Mouse (Mus musculus): ENCODE measurements around the gene Ddx4. TPM values are rescaled to one million over a fixed set of nuclear protein-coding genes. Genes with fewer than 3 reads are reported as not detected.
"Not testable (repeated sequence)": the region's sequence is repeated elsewhere in the genome, so short reads cannot be mapped to it uniquely, and the experiment has no call there.

Gene Ddx4
- polyA plus RNA-seq, 1 experiment from 2014 or later = 0.81 TPM

- Histone ChIP-seq H3K27ac (ENCODE audit: low read depth, low read length) (no peak overlapping the region), H3K27me3 (ENCODE audit: control insufficient read depth, insufficient read depth, low read length) (no peaks in the 10 kb centered on the region), H3K4me2 (ENCODE audit: low read depth, low read length, severe bottlenecking) (no peak overlapping the region), H3K4me1 (replicated peaks; ENCODE audit: control insufficient read depth, insufficient read depth, low read length) (no peaks in the 10 kb centered on the region), H3K9ac (ENCODE audit: low read length) (no peak overlapping the region), H3K36me3 (ENCODE audit: control insufficient read depth, insufficient read depth, low read length) (no peaks in the 10 kb centered on the region), H3K9me3 (ENCODE audit: control insufficient read depth, low read length) (no peaks in the 10 kb centered on the region), H3K4me3 (ENCODE audit: low read depth, low read length) (no peak overlapping the region)
- ATAC-seq (replicated peaks; ENCODE audit: low FRiP score) (no peak), DNase-seq (ENCODE audit: low spot score) (no peak)
- WGBS = 58% methylated on average over 7 of the region's 7 CpGs
Observed at GRCm38 (mm10) chr13:112623656-112624055, 28.6 kb downstream of the Ddx4 start.

- ATAC-seq (replicated peaks; ENCODE audit: low FRiP score) (no peak), DNase-seq (ENCODE audit: low spot score) (no peak)
- no peaks in the 10 kb centered on the region for H3K27me3 ChIP-seq (ENCODE audit: control insufficient read depth, insufficient read depth, low read length)
Observed at GRCm38 (mm10) chr13:112621592-112621991, 30.7 kb downstream of the Ddx4 start.

DNA sequence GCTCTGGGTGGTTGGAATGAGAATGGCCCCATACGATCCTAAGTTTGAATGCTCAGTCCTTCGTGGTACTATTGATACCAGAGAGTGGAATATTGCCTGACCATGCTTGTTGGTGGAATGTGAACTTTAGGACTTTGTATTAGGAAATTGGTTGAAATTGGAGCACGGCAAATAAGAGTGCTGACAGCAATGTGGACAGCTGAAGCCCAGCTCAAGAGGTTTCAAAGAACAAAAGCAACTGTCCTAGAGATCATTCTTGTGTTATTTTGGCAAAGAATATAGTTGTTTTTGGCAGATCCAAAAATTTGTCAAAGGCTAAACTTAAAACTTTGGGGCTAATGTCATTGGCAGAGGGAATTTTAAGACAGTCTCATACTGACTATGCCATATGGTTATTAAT, 43.7 kb downstream of the Ddx4 start:
- no peak overlapping the region for H3K27ac ChIP-seq (ENCODE audit: low read depth, low read length)
- 91% methylated on average over 3 of the region's 3 CpGs for WGBS
- H3K4me1 ChIP-seq (replicated peaks; ENCODE audit: control insufficient read depth, insufficient read depth, low read length) = no peaks in the 10 kb centered on the region

More at GRCm38 (mm10) chr13:112621592-112621991, 30.7 kb downstream of the Ddx4 start:
- 69% methylated on average over 3 of the region's 3 CpGs for WGBS
- no peak overlapping the region for H3K4me2 ChIP-seq (ENCODE audit: low read depth, low read length, severe bottlenecking)
- no peaks in the 10 kb centered on the region for H3K4me1 ChIP-seq (replicated peaks; ENCODE audit: control insufficient read depth, insufficient read depth, low read length)
- H3K27ac ChIP-seq (ENCODE audit: low read depth, low read length) = no peak overlapping the region
- no peaks in the 10 kb centered on the region for H3K36me3 ChIP-seq (ENCODE audit: control insufficient read depth, insufficient read depth, low read length)
- H3K9me3 ChIP-seq (ENCODE audit: control insufficient read depth, low read length) = no peaks in the 10 kb centered on the region
- no peak overlapping the region for H3K4me3 ChIP-seq (ENCODE audit: low read depth, low read length)
- no peak overlapping the region for H3K9ac ChIP-seq (ENCODE audit: low read length)

DNA sequence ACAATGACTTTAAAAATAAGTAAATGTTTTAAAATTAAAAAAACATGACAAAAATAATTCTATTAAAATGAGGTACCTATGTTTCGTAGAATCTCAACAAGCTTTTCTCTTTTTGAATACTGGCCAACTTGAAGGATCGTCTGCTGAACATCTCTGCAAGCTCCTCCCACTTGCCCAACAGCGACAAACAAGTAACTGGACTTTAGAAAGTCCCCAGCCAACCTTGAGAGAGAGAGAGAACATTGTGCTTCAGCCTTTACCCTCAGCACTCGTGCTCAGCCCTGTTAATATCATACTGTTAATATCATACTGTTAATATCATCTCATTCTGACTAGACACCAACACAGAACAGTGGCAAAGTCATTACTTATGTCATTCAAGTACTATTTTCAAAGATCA, 47.9 kb downstream of the Ddx4 start:
- ATAC-seq (replicated peaks; ENCODE audit: low FRiP score) (no peak), DNase-seq (ENCODE audit: low spot score) (no peak)
- H3K4me2 ChIP-seq (ENCODE audit: low read depth, low read length, severe bottlenecking) = no peak overlapping the region
- no peak overlapping the region for H3K27ac ChIP-seq (ENCODE audit: low read depth, low read length)
- H3K36me3 ChIP-seq (ENCODE audit: control insufficient read depth, insufficient read depth, low read length) = no peaks in the 10 kb centered on the region
- H3K27me3 ChIP-seq (ENCODE audit: control insufficient read depth, insufficient read depth, low read length) = no peaks in the 10 kb centered on the region
- 74% methylated on average over 4 of the region's 4 CpGs for WGBS
- H3K9me3 ChIP-seq (ENCODE audit: control insufficient read depth, low read length) = no peaks in the 10 kb centered on the region
- H3K4me1 ChIP-seq (replicated peaks; ENCODE audit: control insufficient read depth, insufficient read depth, low read length) = no peaks in the 10 kb centered on the region
- no peak overlapping the region for H3K9ac ChIP-seq (ENCODE audit: low read length)
- no peak overlapping the region for H3K4me3 ChIP-seq (ENCODE audit: low read depth, low read length)

More for the DNA sequence above, 43.7 kb downstream of the Ddx4 start:
- ATAC-seq (replicated peaks; ENCODE audit: low FRiP score) = no peak
- Histone ChIP-seq H3K27me3 (ENCODE audit: control insufficient read depth, insufficient read depth, low read length) (no peaks in the 10 kb centered on the region), H3K4me3 (ENCODE audit: low read depth, low read length) (no peak overlapping the region), H3K9me3 (ENCODE audit: control insufficient read depth, low read length) (no peaks in the 10 kb centered on the region), H3K9ac (ENCODE audit: low read length) (no peak overlapping the region), H3K4me2 (ENCODE audit: low read depth, low read length, severe bottlenecking) (no peak overlapping the region), H3K36me3 (ENCODE audit: control insufficient read depth, insufficient read depth, low read length) (no peaks in the 10 kb centered on the region)
- DNase-seq (ENCODE audit: low spot score) = no peak

GRCm38 (mm10) chr13:112603839-112604238, 48.4 kb downstream of the Ddx4 start:
- no peak for ATAC-seq (replicated peaks; ENCODE audit: low FRiP score)
- WGBS = 95% methylated on average over 1 of the region's 1 CpGs
- H3K27ac ChIP-seq (ENCODE audit: low read depth, low read length) = no peak overlapping the region

DNA sequence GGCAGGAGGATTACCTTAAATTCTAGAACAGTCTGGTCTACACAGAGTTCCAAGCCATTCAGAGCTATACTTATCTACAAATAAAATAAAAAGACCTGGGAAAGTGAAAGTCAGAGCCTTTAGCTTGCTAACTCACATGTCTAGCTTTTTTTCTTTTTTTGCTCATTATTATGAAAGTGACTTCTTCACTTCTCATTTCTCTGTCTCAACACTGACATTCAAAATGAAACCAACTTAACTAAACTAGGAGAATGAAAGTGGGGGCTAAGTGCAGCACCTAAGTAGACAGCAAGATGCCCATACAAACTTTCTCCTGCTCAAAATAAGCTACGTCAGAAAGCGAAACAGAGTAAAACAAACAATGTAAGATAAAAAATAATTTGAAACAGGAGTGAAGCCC, 49.7 kb downstream of the Ddx4 start:
- no peaks in the 10 kb centered on the region for H3K9me3 ChIP-seq (ENCODE audit: control insufficient read depth, low read length)
- 92% methylated on average over 2 of the region's 2 CpGs for WGBS
- no peak overlapping the region for H3K4me3 ChIP-seq (ENCODE audit: low read depth, low read length)
- H3K4me2 ChIP-seq (ENCODE audit: low read depth, low read length, severe bottlenecking) = no peak overlapping the region
- ATAC-seq (replicated peaks; ENCODE audit: low FRiP score) (no peak), DNase-seq (ENCODE audit: low spot score) (no peak)
- no peaks in the 10 kb centered on the region for H3K36me3 ChIP-seq (ENCODE audit: control insufficient read depth, insufficient read depth, low read length)
- H3K4me1 ChIP-seq (replicated peaks; ENCODE audit: control insufficient read depth, insufficient read depth, low read length) = no peaks in the 10 kb centered on the region
- H3K27me3 ChIP-seq (ENCODE audit: control insufficient read depth, insufficient read depth, low read length) = no peaks in the 10 kb centered on the region
- no peak overlapping the region for H3K27ac ChIP-seq (ENCODE audit: low read depth, low read length)
- no peak overlapping the region for H3K9ac ChIP-seq (ENCODE audit: low read length)

More at GRCm38 (mm10) chr13:112603839-112604238, 48.4 kb downstream of the Ddx4 start:
- Histone ChIP-seq H3K9me3 (ENCODE audit: control insufficient read depth, low read length) (no peaks in the 10 kb centered on the region), H3K4me1 (replicated peaks; ENCODE audit: control insufficient read depth, insufficient read depth, low read length) (no peaks in the 10 kb centered on the region), H3K4me3 (ENCODE audit: low read depth, low read length) (no peak overlapping the region), H3K27me3 (ENCODE audit: control insufficient read depth, insufficient read depth, low read length) (no peaks in the 10 kb centered on the region), H3K4me2 (ENCODE audit: low read depth, low read length, severe bottlenecking) (no peak overlapping the region), H3K9ac (ENCODE audit: low read length) (no peak overlapping the region), H3K36me3 (ENCODE audit: control insufficient read depth, insufficient read depth, low read length) (no peaks in the 10 kb centered on the region)
- no peak for DNase-seq (ENCODE audit: low spot score)

DNA sequence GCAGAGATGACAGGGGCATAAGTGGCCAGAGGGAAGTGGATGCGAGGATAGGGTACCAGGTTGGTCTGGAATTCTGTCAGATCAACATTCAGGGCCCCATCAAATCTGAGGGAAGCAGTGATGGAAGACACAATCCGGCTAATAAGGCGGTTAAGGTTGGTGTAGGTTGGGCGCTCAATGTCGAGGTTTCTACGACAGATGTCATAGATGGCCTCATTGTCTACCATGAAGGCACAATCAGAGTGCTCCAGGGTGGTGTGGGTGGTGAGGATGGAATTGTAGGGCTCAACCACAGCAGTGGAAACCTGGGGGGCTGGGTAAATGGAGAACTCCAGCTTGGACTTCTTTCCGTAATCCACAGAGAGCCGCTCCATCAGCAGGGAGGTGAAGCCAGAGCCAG, 58.0 kb downstream of the Ddx4 start, which contains the start of gene Il31ra:
TSS of gene Il31ra (minus strand) at position 101 of the 400 bp plus-strand sequence.
- ATAC-seq (replicated peaks; ENCODE audit: low FRiP score); H3K4me3 ChIP-seq (ENCODE audit: low read depth, low read length); H3K27ac ChIP-seq (ENCODE audit: low read depth, low read length); H3K9me3 ChIP-seq (ENCODE audit: control insufficient read depth, low read length); H3K36me3 ChIP-seq (ENCODE audit: control insufficient read depth, insufficient read depth, low read length); H3K9ac ChIP-seq (ENCODE audit: low read length); H3K27me3 ChIP-seq (ENCODE audit: control insufficient read depth, insufficient read depth, low read length); H3K4me2 ChIP-seq (ENCODE audit: low read depth, low read length, severe bottlenecking); H3K4me1 ChIP-seq (replicated peaks; ENCODE audit: control insufficient read depth, insufficient read depth, low read length); DNase-seq (ENCODE audit: low spot score): not testable (repeated sequence)
- WGBS = 93% methylated on average over 6 of the region's 8 CpGs

GRCm38 (mm10) chr13:112590254-112590653, 62.0 kb downstream of the Ddx4 start:
- no peaks in the 10 kb centered on the region for H3K4me1 ChIP-seq (replicated peaks; ENCODE audit: control insufficient read depth, insufficient read depth, low read length)
- H3K27ac ChIP-seq (ENCODE audit: low read depth, low read length) = no peak overlapping the region
- no peak overlapping the region for H3K9ac ChIP-seq (ENCODE audit: low read length)
- WGBS = 64% methylated on average over 2 of the region's 2 CpGs
- no peaks in the 10 kb centered on the region for H3K36me3 ChIP-seq (ENCODE audit: control insufficient read depth, insufficient read depth, low read length)
- H3K4me2 ChIP-seq (ENCODE audit: low read depth, low read length, severe bottlenecking) = no peak overlapping the region
- no peak overlapping the region for H3K4me3 ChIP-seq (ENCODE audit: low read depth, low read length)
- no peak for ATAC-seq (replicated peaks; ENCODE audit: low FRiP score)
- DNase-seq (ENCODE audit: low spot score) = no peak
- no peaks in the 10 kb centered on the region for H3K9me3 ChIP-seq (ENCODE audit: control insufficient read depth, low read length)
- H3K27me3 ChIP-seq (ENCODE audit: control insufficient read depth, insufficient read depth, low read length) = no peaks in the 10 kb centered on the region

- DNase-seq (ENCODE audit: low spot score) = no peak
- no peaks in the 10 kb centered on the region for H3K4me1 ChIP-seq (replicated peaks; ENCODE audit: control insufficient read depth, insufficient read depth, low read length)
- H3K9ac ChIP-seq (ENCODE audit: low read length) = no peak overlapping the region
- no peaks in the 10 kb centered on the region for H3K9me3 ChIP-seq (ENCODE audit: control insufficient read depth, low read length)
- no peak overlapping the region for H3K4me3 ChIP-seq (ENCODE audit: low read depth, low read length)
- ATAC-seq (replicated peaks; ENCODE audit: low FRiP score) = no peak
- no peaks in the 10 kb centered on the region for H3K36me3 ChIP-seq (ENCODE audit: control insufficient read depth, insufficient read depth, low read length)
- H3K27me3 ChIP-seq (ENCODE audit: control insufficient read depth, insufficient read depth, low read length) = no peaks in the 10 kb centered on the region
- H3K27ac ChIP-seq (ENCODE audit: low read depth, low read length) = no peak overlapping the region
- no peak overlapping the region for H3K4me2 ChIP-seq (ENCODE audit: low read depth, low read length, severe bottlenecking)
Observed at GRCm38 (mm10) chr13:112589625-112590024, 62.6 kb downstream of the Ddx4 start.
